Mouse (Mus musculus) heart, adult 11 months (tissue): ENCODE measurements around the gene Mosmo.

Source experiments
- DNase-seq: peaks from one replicate; pipeline ENCODE4 v3.0.0; 2022

Gene Mosmo

DNA sequence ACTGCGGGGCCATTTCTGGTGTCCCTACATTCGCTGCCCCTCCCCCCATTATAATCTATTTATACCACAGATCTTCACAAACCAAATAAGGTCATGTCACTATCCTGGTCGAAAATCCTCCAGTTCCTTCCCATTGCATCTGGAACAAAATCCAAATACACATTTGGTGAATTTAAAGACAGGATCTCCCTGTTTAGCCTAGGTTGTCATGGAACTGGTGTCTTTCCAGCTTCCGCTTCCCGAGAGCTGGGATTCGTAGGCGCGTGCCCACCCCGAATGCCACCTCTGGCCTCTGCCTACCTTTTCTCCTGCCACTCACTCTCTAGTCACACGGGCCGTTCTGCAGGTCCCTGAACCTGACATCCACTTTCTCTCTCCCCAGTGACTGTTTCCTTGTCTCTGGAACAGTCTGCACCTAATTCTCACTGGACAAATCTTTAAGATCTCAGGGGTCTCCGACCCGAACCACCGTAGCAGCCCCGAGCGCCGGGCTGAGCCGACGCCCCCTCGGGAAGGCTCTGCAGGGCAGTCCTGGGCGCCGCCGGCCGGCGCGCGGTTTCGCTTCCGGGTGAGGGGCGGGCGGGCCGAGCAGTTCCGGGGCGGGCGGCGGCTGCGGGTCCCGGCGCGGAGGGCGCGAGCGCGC lies at the start of gene Mosmo:
Gene Mosmo (plus strand): TSS at position 618 of the 643 bp plus-strand sequence.
- DNase-seq: peak; percentile 98

DNA sequence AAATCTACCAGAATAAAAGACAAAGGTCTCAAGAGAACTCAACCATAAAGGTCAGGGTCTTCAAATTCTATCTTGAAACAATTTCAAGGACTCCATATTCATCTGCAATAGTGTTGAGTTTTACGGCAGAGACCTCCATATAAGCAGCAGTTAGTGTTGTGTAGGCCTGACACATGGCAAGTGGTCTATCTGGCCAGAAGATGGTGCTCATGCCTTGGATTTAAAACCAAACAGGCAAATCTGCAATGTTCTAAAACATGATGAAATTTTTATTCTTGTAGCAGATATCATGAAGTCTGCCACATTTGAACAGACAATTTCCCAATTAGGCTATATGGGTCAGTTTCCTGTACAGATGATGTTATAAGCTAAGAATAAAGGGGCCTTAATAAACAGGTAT lies 44.9 kb upstream of the Mosmo start:
- no peak for DNase-seq

- peak; percentile 86 for DNase-seq
Observed at GRCm38 (mm10) chr7:120634301-120634700, 43.1 kb upstream of the Mosmo start.

- peak; percentile 98 for DNase-seq
Observed at GRCm38 (mm10) chr7:120634711-120635361, 42.6 kb upstream of the Mosmo start, which contains the start of gene Uqcrc2. Gene Uqcrc2 (plus strand): TSS chr7:120635176.

- DNase-seq: no peak
Observed at GRCm38 (mm10) chr7:120635362-120635781, 42.0 kb upstream of the Mosmo start.

GRCm38 (mm10) chr7:120635821-120636220 lies 41.6 kb upstream of the Mosmo start:
- peak; percentile 86 for DNase-seq

GRCm38 (mm10) chr7:120643217-120643616 lies 34.2 kb upstream of the Mosmo start:
- DNase-seq: no peak

GRCm38 (mm10) chr7:120647849-120648248 lies 29.6 kb upstream of the Mosmo start:
- no peak for DNase-seq

DNA sequence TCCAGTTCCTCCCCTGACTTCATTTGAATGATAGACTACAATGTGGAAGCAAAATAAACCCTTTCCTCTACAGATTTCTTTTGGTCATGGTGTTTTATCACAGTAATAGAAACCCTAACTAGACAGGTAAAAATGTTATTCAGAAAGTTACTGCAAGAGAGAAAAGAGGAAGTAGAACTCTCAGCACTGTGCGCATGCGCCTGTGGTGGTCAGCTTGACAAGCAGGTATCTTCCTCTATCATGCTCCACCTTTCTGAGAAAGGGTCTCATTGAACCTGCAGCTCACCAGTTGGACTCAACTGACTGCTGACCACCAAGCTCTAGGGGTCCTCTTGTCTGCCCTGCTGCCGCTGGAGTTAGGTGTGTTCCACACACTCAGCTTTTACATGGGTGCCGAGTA lies 15.3 kb upstream of the Mosmo start:
- no peak for DNase-seq

DNA sequence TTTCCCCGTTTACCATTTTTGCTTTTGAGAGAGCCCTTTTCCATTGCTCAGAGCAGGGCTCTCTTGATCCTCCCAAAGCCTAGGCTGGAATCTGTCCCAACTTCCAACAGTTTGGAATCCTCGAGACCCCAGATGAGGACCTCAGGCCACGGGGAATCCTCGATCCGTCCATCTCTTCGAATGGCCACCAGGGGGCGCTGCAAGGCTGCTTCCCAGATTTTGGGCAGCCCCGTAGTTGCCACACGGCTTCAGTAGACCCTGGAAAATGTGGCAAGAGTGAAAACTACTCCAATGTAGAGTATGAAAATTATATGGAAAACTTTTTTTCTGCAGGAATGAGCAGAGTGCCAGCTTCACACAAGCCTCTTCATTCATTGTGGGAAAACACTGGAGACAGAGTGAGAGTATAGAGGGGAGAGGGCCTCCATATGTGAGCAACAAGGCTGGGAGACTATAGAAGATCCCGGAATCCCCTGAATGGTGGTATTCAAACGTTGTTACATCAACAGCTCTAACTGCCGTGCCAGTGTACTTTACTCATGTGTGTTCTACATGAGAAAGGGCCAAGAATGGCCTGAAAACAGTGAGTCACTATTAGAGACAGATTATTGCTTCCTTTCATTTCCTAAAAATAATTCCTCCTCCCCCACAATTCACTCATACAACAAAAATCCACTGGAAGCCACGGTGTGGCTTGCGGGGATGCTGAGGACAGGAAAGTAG lies 7.1 kb upstream of the Mosmo start, which contains the start of gene Pdzd9:
Gene Pdzd9 (minus strand): TSS at position 191 of the 723 bp plus-strand sequence.
- peak; percentile 93 for DNase-seq

DNA sequence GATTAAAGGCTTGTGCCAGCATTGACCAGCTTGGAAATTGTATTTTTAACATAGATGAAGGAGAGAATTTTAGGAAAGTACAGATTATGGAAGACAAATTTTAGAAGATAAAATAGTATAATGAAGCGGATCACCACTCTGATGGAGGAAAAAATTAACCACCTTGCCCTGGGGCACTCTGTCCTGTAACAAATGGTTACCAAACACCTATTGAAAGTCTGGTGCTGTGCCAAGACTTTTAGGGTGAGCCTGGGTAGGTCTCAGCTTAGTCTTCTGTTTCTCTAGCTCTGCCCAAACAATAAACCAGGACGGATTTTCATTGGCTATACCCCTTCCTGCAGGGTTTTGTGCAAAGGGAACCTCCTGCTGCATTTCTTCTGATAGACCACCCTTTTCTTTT lies 6.1 kb upstream of the Mosmo start:
- peak; percentile 25 for DNase-seq

GRCm38 (mm10) chr7:120677764-120678531 lies 530 bp downstream of the Mosmo start:
- DNase-seq: peak; percentile 96

DNA sequence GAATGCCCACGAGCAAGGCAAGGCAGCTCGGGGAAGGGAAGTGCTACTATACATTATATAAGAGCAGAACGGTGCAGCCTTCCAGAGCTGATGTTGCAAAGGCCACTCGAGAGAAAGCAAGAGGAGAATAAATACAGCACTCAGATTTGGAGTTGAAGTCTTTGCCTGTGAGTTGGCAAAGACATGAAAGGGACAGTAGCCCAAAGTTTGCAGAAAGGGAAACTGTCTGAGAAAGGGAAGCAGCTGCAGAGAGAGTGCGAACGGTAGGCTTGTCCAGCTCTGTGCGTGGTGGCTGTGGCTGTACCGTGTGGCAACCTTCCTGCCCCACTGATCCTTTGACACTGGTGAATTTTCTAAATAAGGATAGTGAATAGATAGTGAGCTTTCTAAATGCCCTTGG lies 1.6 kb downstream of the Mosmo start:
- DNase-seq: no peak

DNA sequence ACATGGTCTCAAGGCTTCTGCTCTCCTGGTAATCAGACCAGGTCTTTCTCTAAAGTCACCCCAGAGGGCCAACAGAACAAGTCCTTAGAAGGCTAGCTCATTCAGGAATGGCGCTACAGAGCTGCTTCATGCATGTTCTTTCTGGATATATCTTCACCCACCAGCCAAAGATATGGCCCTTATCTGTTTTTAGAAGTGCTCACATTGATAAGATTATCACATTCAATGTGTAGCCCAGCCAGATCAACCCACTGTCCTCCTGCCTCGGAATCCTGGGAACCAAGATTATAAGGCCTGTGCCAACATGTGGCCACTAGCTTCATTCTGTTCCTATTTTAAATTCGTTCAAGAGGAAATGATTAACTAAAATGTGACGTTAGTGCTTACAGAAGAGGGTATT lies 4.6 kb downstream of the Mosmo start:
- peak; percentile 48 for DNase-seq

DNA sequence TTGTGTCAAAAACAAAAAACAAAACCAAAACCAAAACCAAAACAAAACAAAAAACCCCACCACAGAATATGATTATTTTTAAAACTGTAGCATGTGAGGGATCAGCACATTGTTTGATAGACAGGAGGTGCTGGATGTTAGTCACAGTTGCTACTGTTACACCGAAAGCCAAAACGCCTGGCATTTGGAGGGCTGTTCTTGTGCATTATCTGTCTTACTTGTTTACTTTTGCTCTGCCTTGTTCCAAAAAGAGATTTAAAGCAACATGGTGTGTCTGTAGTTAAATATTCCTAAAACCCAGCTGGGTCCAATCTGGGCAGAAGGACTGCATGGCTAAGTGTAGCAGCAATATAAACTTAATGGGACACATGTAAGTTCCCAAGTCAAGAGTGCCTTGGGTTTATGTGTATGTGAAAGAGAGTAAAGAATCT lies 7.3 kb downstream of the Mosmo start:
- DNase-seq: peak; percentile 81

- DNase-seq: no peak
Observed at GRCm38 (mm10) chr7:120685227-120685626, 7.8 kb downstream of the Mosmo start.

- peak; percentile 37 for DNase-seq
Observed at GRCm38 (mm10) chr7:120690634-120691033, 13.2 kb downstream of the Mosmo start.

GRCm38 (mm10) chr7:120693831-120694375 lies 16.5 kb downstream of the Mosmo start:
- no peak for DNase-seq

DNA sequence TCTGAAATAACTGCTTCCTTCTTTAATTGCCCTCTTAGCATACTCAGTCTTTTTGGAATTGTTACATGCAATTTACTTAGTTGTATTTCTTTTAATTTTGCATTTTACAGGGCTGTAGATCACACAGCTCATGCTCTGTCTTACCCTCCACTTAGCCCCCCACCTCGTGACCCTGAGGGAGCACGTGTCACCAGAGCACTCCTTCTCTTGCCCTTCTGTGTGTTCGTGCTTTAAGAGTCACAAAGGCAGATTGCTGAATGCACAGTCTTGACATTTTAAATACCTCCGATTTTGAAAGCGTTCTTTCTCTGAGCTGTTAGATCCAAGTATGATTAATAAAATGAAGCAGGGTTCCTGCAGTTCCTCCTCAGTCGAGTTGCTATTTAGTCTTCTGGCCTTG lies 17.8 kb downstream of the Mosmo start:
- DNase-seq: peak; percentile 46

DNA sequence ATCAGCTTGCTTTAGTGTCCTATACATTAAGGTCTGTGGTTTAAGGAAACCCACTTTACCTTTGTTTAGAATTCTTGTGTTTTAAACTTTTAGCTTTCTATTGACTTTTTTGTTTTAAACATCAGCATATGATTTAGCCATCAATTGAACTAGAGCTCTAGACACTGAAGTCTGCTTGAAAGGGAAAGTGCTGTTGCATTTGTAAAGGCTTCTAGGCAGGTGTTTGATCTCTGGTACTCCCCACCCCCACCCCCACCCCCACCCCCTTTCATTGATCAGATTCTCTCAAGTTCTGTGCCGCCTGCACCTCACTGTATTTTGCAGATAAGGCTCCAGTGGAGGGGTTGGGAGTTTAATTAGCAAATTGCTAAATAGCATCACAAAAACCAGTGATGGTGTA lies 18.2 kb downstream of the Mosmo start:
- peak; percentile 7 for DNase-seq

- peak; percentile 61 for DNase-seq
Observed at GRCm38 (mm10) chr7:120696331-120696730, 18.9 kb downstream of the Mosmo start.

DNA sequence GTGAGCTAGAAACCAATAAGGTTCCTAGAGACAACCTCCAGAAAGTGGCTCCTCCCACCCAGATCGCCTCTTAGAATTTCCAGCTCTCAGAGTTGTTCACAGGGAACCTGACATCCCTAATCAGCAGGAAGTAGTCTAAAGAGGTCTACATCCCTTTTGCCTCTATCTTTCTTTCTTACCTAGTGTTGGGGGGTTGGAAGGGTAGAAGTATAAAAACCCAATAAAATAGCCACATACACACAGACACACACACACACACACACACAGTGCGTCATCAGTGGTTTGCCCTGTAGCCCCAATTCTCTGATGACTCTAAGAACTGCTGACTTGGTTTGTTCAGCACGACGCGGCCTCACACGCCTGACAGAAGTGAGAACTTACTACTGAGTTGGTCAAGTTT lies 22.2 kb downstream of the Mosmo start:
- peak; percentile 61 for DNase-seq

DNA sequence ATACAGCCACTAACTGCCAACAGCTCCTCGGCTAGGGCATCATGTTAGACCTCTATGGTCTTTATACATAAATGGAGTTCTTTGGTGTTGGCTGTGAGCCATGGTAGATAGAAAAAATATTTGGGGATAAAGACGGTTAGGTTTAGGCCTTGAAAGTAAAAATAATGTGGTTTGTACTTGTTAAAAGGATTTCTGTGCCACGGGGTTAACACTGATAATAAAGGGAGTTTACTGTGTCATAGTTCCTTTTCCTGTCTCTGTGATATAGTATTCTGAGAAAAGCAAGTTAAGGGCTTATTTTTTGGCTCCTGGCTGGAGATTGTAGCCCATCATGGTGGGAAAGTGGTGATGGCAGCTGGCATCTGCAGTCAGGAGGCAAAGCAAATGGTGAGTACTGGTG lies 26.5 kb downstream of the Mosmo start:
- DNase-seq: no peak
